Mouse (Mus musculus) CD4-positive, CD25-positive, alpha-beta regulatory T cell, adult 9 weeks (primary cell): Measurements from ENCODE around the gene Gm11487. TPM values are rescaled to one million over a fixed set of nuclear protein-coding genes. Genes with fewer than 3 reads are reported as not detected.

Experiments
- polyA plus RNA-seq: library from polyadenylated mRNA; unstranded; fragments of 100-300 nt; shearing (Covaris generic); gene quantifications from one replicate; pipeline ENCODE4 v1.2.1, GENCODE M21; 2017

Gm11487 gene
- not detected for polyA plus RNA-seq

GRCm38 (mm10) chr4:73404972-73405371 lies at the start of gene Gm11487:
Gm11487 (minus strand) TSS chr4:73405072.

Other genes starting within 250 kb of the Gm11487 start
- gene Gm11238, start 202.8 kb upstream of the Gm11487 start, polyA plus RNA-seq = not detected
- gene Gm11237, start 217.9 kb upstream of the Gm11487 start, polyA plus RNA-seq = not detected
- not detected for gene Gm11236, start 233.0 kb upstream of the Gm11487 start, polyA plus RNA-seq